11 mouse cellular contexts compared by ENCODE assay signal in the genomic region with DNA sequence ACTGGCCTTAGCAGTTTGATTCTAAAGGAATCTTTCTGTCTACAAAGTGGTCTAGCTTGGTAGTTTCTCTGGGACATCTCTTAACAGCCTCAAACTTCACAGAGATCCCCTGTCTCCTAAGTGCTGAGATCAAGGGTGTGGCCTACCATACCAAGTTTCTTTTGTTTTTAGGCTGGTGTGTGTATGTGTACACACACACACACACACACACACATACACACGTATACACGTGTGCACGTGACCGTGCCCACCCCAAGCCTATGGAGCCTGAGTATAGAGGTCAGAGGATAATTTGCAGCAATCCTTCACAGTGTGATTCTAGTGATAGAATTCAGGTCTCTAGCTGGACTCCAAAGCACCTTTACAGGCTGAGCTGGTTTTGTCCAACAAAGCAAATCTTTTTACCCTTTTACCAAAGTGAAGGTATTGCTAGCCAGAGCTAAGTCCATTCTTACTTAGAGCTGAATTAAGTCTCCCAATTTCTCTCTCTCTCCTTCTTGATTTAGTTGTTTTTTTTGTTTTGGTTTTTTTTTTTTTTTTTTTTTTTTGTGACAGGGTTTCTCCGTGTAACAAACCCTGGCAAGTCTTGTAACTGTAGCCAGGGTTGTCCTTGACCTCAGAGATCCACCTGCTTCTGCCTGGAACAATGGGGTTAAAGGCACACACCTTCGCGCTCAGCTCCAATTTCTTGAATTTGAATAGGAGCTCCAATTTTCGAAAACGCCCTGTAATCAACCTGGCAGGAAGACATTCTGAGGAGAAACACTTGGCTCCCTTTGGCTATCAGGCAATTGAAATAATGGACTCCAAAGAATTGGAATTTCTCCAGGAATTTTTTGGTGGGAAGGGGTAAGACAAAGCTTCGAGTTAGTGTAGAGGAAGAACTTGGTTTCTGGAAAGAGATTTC. TPM values are rescaled to one million over a fixed set of nuclear protein-coding genes. Genes with fewer than 3 reads are reported as not detected.
DNase-seq lines count a peak whose midpoint lies in the region; ATAC-seq and TF ChIP-seq lines count a peak whose summit lies in the region.
"Had no signal": no experiment of that assay in that cellular context is flagged by ENCODE, and none has a peak within 500 bp of the region (broad histone marks: within the 10 kb centered on the region; RNA-seq: fewer than 3 reads in every experiment).

No protein-coding gene starts in this region.

- no peak for DNase-seq in liver, embryonic 11.5 days (ENCODE audit: low spot score)
- DNase-seq in liver (no peak), ES-E14 (ENCODE audit: low read depth, low spot score) (peak; percentile 85)
- peak; percentile 38 for DNase-seq in embryonic facial prominence, embryonic 14.5 days (ENCODE audit: low spot score)
- no peak for DNase-seq in liver, embryonic 13.5 days
- DNase-seq in cerebellum, postnatal 10 days = no peak
- DNase-seq in left cerebral cortex, postnatal 14 days (ENCODE audit: low spot score in 2 of 2) = no peak
- DNase-seq: cerebellum, adult 9-11 months had no signal

- H3K4me2 ChIP-seq in liver, embryonic 11.5 days = peak overlapping the region; percentile 86
- peak overlapping the region; percentile 75; the same call in 1 of the 2 replicates for H3K4me2 ChIP-seq in embryonic facial prominence, embryonic 14.5 days (ENCODE audit: low read depth, low read length)
- peak overlapping the region; percentile 82 for H3K4me2 ChIP-seq in liver, embryonic 13.5 days

- ATAC-seq in liver, embryonic 11.5 days (replicated peaks; ENCODE audit: low FRiP score) = no peak
- no peak for ATAC-seq in embryonic facial prominence, embryonic 14.5 days (ENCODE audit: low read depth)
- no peak for ATAC-seq in liver, embryonic 13.5 days (ENCODE audit: low read depth)
- no peak for ATAC-seq in megakaryocyte-erythroid progenitor cell, adult 5-6 weeks (replicated peaks; ENCODE audit: low FRiP score, low TSS enrichment, poor library complexity, severe bottlenecking)

- in situ Hi-C loops in ES-E14 (cut with MboI; ENCODE audit: low sequenced_read_pairs in 2 of 2, unreplicated experiment in 2 of 2) = no loop called here

- 72% methylated on average over 10 of the region's 10 CpGs for WGBS in liver, embryonic 11.5 days
- 53% methylated on average over 10 of the region's 10 CpGs for WGBS in embryonic facial prominence, embryonic 14.5 days
- 73% methylated on average over 10 of the region's 10 CpGs for WGBS in liver, embryonic 13.5 days (ENCODE audit: insufficient replicate concordance)

- H3K9me3 ChIP-seq in liver, embryonic 11.5 days (ENCODE audit: control insufficient read depth, low read length) = no peaks in the 10 kb centered on the region
- no peaks in the 10 kb centered on the region for H3K9me3 ChIP-seq in ES-E14 (ENCODE audit: control insufficient read depth, insufficient read depth, low read depth, low read length)
- H3K9me3 ChIP-seq in embryonic facial prominence, embryonic 14.5 days (ENCODE audit: control insufficient read depth, low read length) = no peaks in the 10 kb centered on the region
- no peaks in the 10 kb centered on the region for H3K9me3 ChIP-seq in liver, embryonic 13.5 days (replicated peaks)

- peaks cover 9% of the 10 kb centered on the region; the same call in 1 of the 2 replicates for H3K36me3 ChIP-seq in liver, embryonic 11.5 days (ENCODE audit: control insufficient read depth, insufficient read depth, low read length)
- peaks cover 13% of the 10 kb centered on the region for H3K36me3 ChIP-seq in ES-E14 (ENCODE audit: control insufficient read depth, insufficient read depth, low read length, poor library complexity, severe bottlenecking)
- peaks cover 9% of the 10 kb centered on the region; the same call in 1 of the 2 replicates for H3K36me3 ChIP-seq in embryonic facial prominence, embryonic 14.5 days (ENCODE audit: control insufficient read depth, insufficient read depth, low read length)
- H3K36me3 ChIP-seq in liver, embryonic 13.5 days = peaks cover 12% of the 10 kb centered on the region

- no peak overlapping the region for H3K9ac ChIP-seq in liver, embryonic 11.5 days (ENCODE audit: low read depth, low read length)
- peak overlapping the region; percentile 87; the same call in 1 of the 2 replicates for H3K9ac ChIP-seq in ES-E14 (ENCODE audit: insufficient read depth, low read depth, low read length, poor library complexity, severe bottlenecking)
- H3K9ac ChIP-seq in embryonic facial prominence, embryonic 14.5 days (ENCODE audit: low read depth, low read length) = no peak overlapping the region; the same call in 1 of the 2 replicates
- no peak overlapping the region; the same call in 1 of the 2 replicates for H3K9ac ChIP-seq in liver, embryonic 13.5 days

- peaks cover 10% of the 10 kb centered on the region for H3K4me1 ChIP-seq in liver, embryonic 11.5 days (replicated peaks; ENCODE audit: control insufficient read depth, insufficient read depth, low read length)
- H3K4me1 ChIP-seq in ES-E14 (ENCODE audit: control insufficient read depth in 2 of 2, insufficient read depth in 2 of 2, low read length in 2 of 2, poor library complexity in 1 of 2) = peaks cover 7 to 11% of the 10 kb centered on the region in 2 experiments; a peak in 3 of 4 replicates
- peaks cover 15% of the 10 kb centered on the region for H3K4me1 ChIP-seq in embryonic facial prominence, embryonic 14.5 days (ENCODE audit: control insufficient read depth, insufficient read depth, low read length)
- peaks cover 53% of the 10 kb centered on the region for H3K4me1 ChIP-seq in liver, embryonic 13.5 days (replicated peaks)

- no peak overlapping the region for H3K27ac ChIP-seq in liver, embryonic 11.5 days (ENCODE audit: low read depth, low read length)
- H3K27ac ChIP-seq in ES-E14 (ENCODE audit: insufficient read depth, low read depth, low read length, poor library complexity, severe bottlenecking) = peak overlapping the region; percentile 98
- H3K27ac ChIP-seq in embryonic facial prominence, embryonic 14.5 days (replicated peaks; ENCODE audit: low read depth, low read length) = no peak overlapping the region
- no peak overlapping the region for H3K27ac ChIP-seq in liver, embryonic 13.5 days

- no peak overlapping the region for H3K4me3 ChIP-seq in liver, embryonic 11.5 days (ENCODE audit: low read depth, low read length)
- H3K4me3 ChIP-seq in ES-E14 (ENCODE audit: insufficient read depth in 1 of 2, low read depth in 1 of 2, low read length in 2 of 2, poor library complexity in 1 of 2, severe bottlenecking in 1 of 2) = peak overlapping the region; percentile 75 to 99
- peak overlapping the region; percentile 98; the same call in 1 of the 2 replicates for H3K4me3 ChIP-seq in embryonic facial prominence, embryonic 14.5 days (ENCODE audit: low read depth, low read length)
- H3K4me3 ChIP-seq in liver, embryonic 13.5 days (replicated peaks) = peak overlapping the region; percentile 94

- intact Hi-C loops in left cerebral cortex, postnatal 14 days (cut with DNase I) = no loop called here

- no peaks in the 10 kb centered on the region for H3K27me3 ChIP-seq in liver, embryonic 11.5 days (replicated peaks; ENCODE audit: control insufficient read depth, insufficient read depth, low read length)
- H3K27me3 ChIP-seq in embryonic facial prominence, embryonic 14.5 days (replicated peaks; ENCODE audit: control insufficient read depth, insufficient read depth, low read length) = no peaks in the 10 kb centered on the region
- no peaks in the 10 kb centered on the region for H3K27me3 ChIP-seq in liver, embryonic 13.5 days

TF ChIP-seq in ES-E14, 5 proteins besides CTCF, POLR2A, EP300 and RAD21:
- no peak; the same call in 1 of the 2 replicates for TF ChIP-seq HCFC1 (IDR thresholded peaks at IDR 0.05; ENCODE audit: borderline replicate concordance, insufficient read depth, low read length)
- TF ChIP-seq ZNF384 (IDR thresholded peaks at IDR 0.05; ENCODE audit: low read depth, low read length) = peak; percentile 89
- 0 out of 2 replicates have a peak, but pooled peaks have one; percentile 13 for TF ChIP-seq MAFK (IDR thresholded peaks at IDR 0.05; ENCODE audit: insufficient read depth, low read depth, low read length)
- TF ChIP-seq CHD2 (IDR thresholded peaks at IDR 0.05; ENCODE audit: low read depth, low read length) = peak; percentile 9; the same call in 1 of the 2 replicates
- TF ChIP-seq ZC3H11A (IDR thresholded peaks at IDR 0.05; ENCODE audit: borderline replicate concordance, low read depth, low read length) = no peak
TF ChIP-seq in ES-E14: peak in this region for 3.

RNA-seq across cellular contexts. Expression of gene Msh6, which starts 1.3 kb away (rescaled TPM):
- 69.0 and 80.0 TPM in 2 replicates for polyA plus RNA-seq in liver, embryonic 11.5 days (2014; fragmentation: Nextera tagmentation; extraction: Ambion mirVana)
- total RNA-seq in ES-E14 (2012; rRNA removed) = 215 and 247 TPM in 2 replicates
- 38.5 and 45.4 TPM in 2 replicates for polyA plus RNA-seq in embryonic facial prominence, embryonic 14.5 days (2014; fragmentation: Nextera tagmentation; extraction: Ambion mirVana)
- polyA plus RNA-seq in liver, embryonic 13.5 days (2015; fragmentation: Nextera tagmentation; extraction: Ambion mirVana) = 32.6 and 38.7 TPM in 2 replicates
- 75.4 and 77.6 TPM in 2 replicates for total RNA-seq in megakaryocyte-erythroid progenitor cell, adult 5-6 weeks (2014; fragmentation: Nextera tagmentation)
- 138 and 149 TPM in 2 replicates for total RNA-seq in megakaryocyte-erythroid progenitor cell, adult 5-6 weeks (2017)
- total RNA-seq in left cerebral cortex, postnatal 14 days (2021) = 10 to 100 TPM; 14.4 to 16.4 TPM

RNA-seq across cellular contexts. Expression of gene Rpl36-ps4, which starts 52.7 kb away (rescaled TPM):
- not detected in 2 replicates for polyA plus RNA-seq in liver, embryonic 11.5 days (2014; fragmentation: Nextera tagmentation; extraction: Ambion mirVana)
- total RNA-seq in ES-E14 (2012; rRNA removed) = not detected in 2 replicates
- polyA plus RNA-seq in embryonic facial prominence, embryonic 14.5 days (2014; fragmentation: Nextera tagmentation; extraction: Ambion mirVana) = not detected in 2 replicates
- polyA plus RNA-seq in liver, embryonic 13.5 days (2015; fragmentation: Nextera tagmentation; extraction: Ambion mirVana) = not detected in 2 replicates
- not detected in 2 replicates for total RNA-seq in megakaryocyte-erythroid progenitor cell, adult 5-6 weeks (2014; fragmentation: Nextera tagmentation)
- total RNA-seq in megakaryocyte-erythroid progenitor cell, adult 5-6 weeks (2017) = not detected in 2 replicates
- not detected for total RNA-seq in left cerebral cortex, postnatal 14 days (2021)
- total RNA-seq: gastrocnemius, adult 18-20 months had no signal
- polyA plus RNA-seq: activated CD4-positive, CD25-positive, alpha-beta regulatory T cell, adult 4 months had no signal

Comparison
In these comparisons a context has a peak if more than half of its experiments do, and no peak if none do; other contexts are left out.
1. DNase-seq: peak in ES-E14 (single experiment) and embryonic facial prominence, embryonic 14.5 days (single experiment); none in liver, embryonic 11.5 days (single experiment), liver (single experiment), liver, embryonic 13.5 days (single experiment), cerebellum, postnatal 10 days (0 of 2) and left cerebral cortex, postnatal 14 days (0 of 2).
2. RNA of gene Msh6, which starts 1.3 kb away (total RNA-seq): 215 to 247 TPM in ES-E14 and 75.4 to 149 TPM in megakaryocyte-erythroid progenitor cell, adult 5-6 weeks; 14.4 to 16.4 TPM in left cerebral cortex, postnatal 14 days; every median in the first group is over 4 times any median in the second.
3. Peak in every context shown above with its lines, with median percentiles within 50 percentile points of each other: H3K4me2 ChIP-seq.